Mouse (Mus musculus) thymus, adult 2 months (tissue): ENCODE results near the gene Dcun1d3. TPM values are rescaled to one million over a fixed set of nuclear protein-coding genes. Genes with fewer than 3 reads are reported as not detected.

Experiments
- DNase-seq: peaks from one replicate; pipeline ENCODE4 v3.0.0; 2021
- H3K27ac ChIP-seq: fragments of 200-500 bp; 2 replicates; pipeline ENCODE4 v1.5.1; 2012; ENCODE audit warnings: low read length, control low read depth; ENCODE audit not compliant: control insufficient read depth, insufficient read depth
- H3K27me3 ChIP-seq: fragments of 200-500 bp; 2 replicates; pipeline ENCODE4 v1.6.1; 2012; ENCODE audit warnings: mild to moderate bottlenecking, low read length, moderate library complexity, mixed read lengths; ENCODE audit not compliant: control insufficient read depth, insufficient read depth
- H3K36me3 ChIP-seq: fragments of 200-500 bp; 2 replicates; pipeline ENCODE4 v1.6.1; 2012; ENCODE audit warnings: mild to moderate bottlenecking, low read length, moderate library complexity; ENCODE audit not compliant: control insufficient read depth, insufficient read depth
- H3K4me1 ChIP-seq: fragments of 200-500 bp; replicated peaks from 2 replicates; pipeline ENCODE4 v1.6.1; 2012; ENCODE audit warnings: low read length; ENCODE audit not compliant: control insufficient read depth, insufficient read depth
- H3K4me3 ChIP-seq: fragments of 200-500 bp; 2 replicates; pipeline ENCODE4 v1.5.1; 2012; ENCODE audit warnings: mild to moderate bottlenecking, low read length, control low read depth, moderate library complexity; ENCODE audit not compliant: control insufficient read depth, insufficient read depth
- CTCF ChIP-seq: fragments of 200-500 bp; IDR thresholded peaks from 2 replicates; pipeline ENCODE4 v1.5.1; 2012; ENCODE audit warnings: mild to moderate bottlenecking, control low read depth, low read length, moderate library complexity, borderline replicate concordance; ENCODE audit not compliant: control insufficient read depth, poor library complexity, insufficient read depth; ENCODE audit errors: extremely low read depth
- POLR2A ChIP-seq: fragments of 200-500 bp; IDR thresholded peaks from 2 replicates; pipeline ENCODE4 v1.6.1; 2012; ENCODE audit warnings: mild to moderate bottlenecking, low read length, control low read depth, moderate library complexity; ENCODE audit not compliant: control insufficient read depth, poor library complexity, insufficient read depth; ENCODE audit errors: extremely low read depth
- WGBS: fragments of 180-500 bp; shearing (Covaris S2); methylation state at CpG from one replicate; pipeline ENCODE4 v1.1.7; 2018; 5-methylcytosine and 5-hydroxymethylcytosine counted together
- polyA plus RNA-seq: library from polyadenylated mRNA; depleted of rRNA; stranded (reverse); fragments of >200 nt; gene quantifications from 2 replicates; pipeline ENCODE4 v1.2.3, GENCODE M21; 2012

Dcun1d3 gene
- polyA plus RNA-seq, 1 experiment = 4.6 TPM

- Histone ChIP-seq H3K4me3 (no peak overlapping the region), H3K27ac (no peak overlapping the region), H3K27me3 (no peaks in the 10 kb centered on the region), H3K4me1 (no peaks in the 10 kb centered on the region), H3K36me3 (no peaks in the 10 kb centered on the region)
- DNase-seq = no peak
- 43% methylated on average over 2 of the region's 2 CpGs for WGBS
- TF ChIP-seq CTCF (no peak), POLR2A (no peak)
Measured at GRCm38 (mm10) chr7:119920457-119920856, 24.4 kb upstream of the Dcun1d3 start.

- Histone ChIP-seq H3K4me1 (no peaks in the 10 kb centered on the region), H3K27me3 (no peaks in the 10 kb centered on the region), H3K36me3 (no peaks in the 10 kb centered on the region), H3K27ac (no peak overlapping the region), H3K4me3 (no peak overlapping the region)
- no peak for TF ChIP-seq CTCF
- no peak for TF ChIP-seq POLR2A
- 83% methylated on average over 3 of the region's 3 CpGs for WGBS
- DNase-seq = no peak
Measured at GRCm38 (mm10) chr7:119911727-119912126, 15.6 kb upstream of the Dcun1d3 start.

- Histone ChIP-seq H3K4me3 (no peak overlapping the region), H3K27ac (no peak overlapping the region), H3K4me1 (no peaks in the 10 kb centered on the region), H3K27me3 (no peaks in the 10 kb centered on the region), H3K36me3 (no peaks in the 10 kb centered on the region)
- no peak for DNase-seq
- no peak for TF ChIP-seq POLR2A
- 94% methylated on average over 3 of the region's 3 CpGs for WGBS
Measured at GRCm38 (mm10) chr7:119906523-119907215, 10.6 kb upstream of the Dcun1d3 start.

GRCm38 (mm10) chr7:119899386-119900057 is 3.4 kb upstream of the Dcun1d3 start:
- Histone ChIP-seq H3K36me3 (no peaks in the 10 kb centered on the region), H3K27me3 (no peaks in the 10 kb centered on the region), H3K4me3 (no peak overlapping the region), H3K4me1 (peaks cover 7% of the 10 kb centered on the region), H3K27ac (no peak overlapping the region)
- 50% methylated on average over 3 of the region's 3 CpGs for WGBS
- DNase-seq = no peak
- no peak for TF ChIP-seq CTCF
- no peak for TF ChIP-seq POLR2A

- Histone ChIP-seq H3K27ac (no peak overlapping the region), H3K4me1 (peaks cover 7% of the 10 kb centered on the region), H3K4me3 (no peak overlapping the region), H3K36me3 (no peaks in the 10 kb centered on the region), H3K27me3 (no peaks in the 10 kb centered on the region)
- WGBS = 91% methylated on average over 1 of the region's 1 CpGs
- DNase-seq = no peak
- TF ChIP-seq POLR2A = no peak
- no peak for TF ChIP-seq CTCF
Measured at GRCm38 (mm10) chr7:119898247-119898856, 2.3 kb upstream of the Dcun1d3 start.

GRCm38 (mm10) chr7:119897521-119898109 is 1.5 kb upstream of the Dcun1d3 start:
- Histone ChIP-seq H3K4me3 (no peak overlapping the region), H3K27ac (no peak overlapping the region), H3K36me3 (no peaks in the 10 kb centered on the region), H3K4me1 (peaks cover 7% of the 10 kb centered on the region), H3K27me3 (no peaks in the 10 kb centered on the region)
- 96% methylated on average over 8 of the region's 8 CpGs for WGBS
- DNase-seq = no peak
- TF ChIP-seq CTCF (no peak), POLR2A (no peak)
